Mouse (Mus musculus) bone marrow macrophage, adult 2 months (primary cell): ENCODE measurements around the gene Bcl11b.

Experiments
- CTCF ChIP-seq: IDR thresholded peaks from 2 replicates; pipeline ENCODE4 v1.5.1; 2012; ENCODE audit warnings: low read depth, mild to moderate bottlenecking, low read length, moderate library complexity
- POLR2A ChIP-seq: IDR thresholded peaks from 2 replicates; pipeline ENCODE4 v1.6.1; 2012; ENCODE audit warnings: mild to moderate bottlenecking, low read depth, low read length, borderline replicate concordance

DNA sequence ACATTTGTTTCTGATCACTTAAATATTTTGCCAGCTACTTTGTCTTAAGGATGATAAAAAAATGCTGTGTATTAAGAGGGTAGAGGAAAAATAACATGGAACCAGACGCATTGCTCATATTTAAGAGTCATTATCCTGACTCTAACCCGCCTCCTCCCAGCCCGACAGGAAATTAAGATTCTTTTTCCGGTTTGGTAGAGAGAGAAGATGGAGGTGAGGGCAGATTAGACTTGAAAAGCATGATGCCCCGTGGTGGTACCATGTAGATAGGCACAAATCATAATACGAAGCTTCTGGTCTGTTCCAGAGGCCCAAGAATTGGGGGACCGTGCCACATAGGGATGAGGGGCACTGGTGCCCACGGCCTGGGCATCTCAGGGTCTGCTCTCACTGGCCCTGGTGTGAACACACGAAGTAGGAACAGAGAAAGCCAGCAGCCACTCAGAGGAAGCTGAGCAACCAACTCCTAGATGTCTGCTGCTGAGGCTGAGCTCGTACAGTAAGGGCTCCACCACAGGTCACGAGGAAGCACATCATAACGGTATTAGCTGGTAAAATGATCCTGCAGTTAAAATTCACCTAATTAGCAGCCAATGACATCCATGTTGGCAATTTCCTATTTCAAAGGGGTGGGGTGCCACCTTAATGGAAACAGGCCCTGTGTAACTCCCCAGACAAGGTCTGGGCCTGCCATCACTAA, 32.2 kb downstream of the Bcl11b start:
- TF ChIP-seq CTCF (no peak), POLR2A (no peak)
